Mouse (Mus musculus): ENCODE results near the gene Cd300ld5. TPM values are rescaled to one million over a fixed set of nuclear protein-coding genes. Genes with fewer than 3 reads are reported as not detected.
"Not testable (repeated sequence)": the region's sequence is repeated elsewhere in the genome, so short reads cannot be mapped to it uniquely, and the experiment has no call there.

Gene Cd300ld5
- polyA plus RNA-seq (2014; fragmentation: Nextera tagmentation; extraction: Ambion mirVana): not detected in 2 replicates

GRCm38 (mm10) chr11:115037669-115038068 is at the start of gene Cd300ld5:
Gene Cd300ld5 (minus strand): TSS chr11:115037769.
- not testable (repeated sequence) for H3K9ac ChIP-seq (replicated peaks; ENCODE audit: low read length); H3K36me3 ChIP-seq (ENCODE audit: control insufficient read depth, insufficient read depth, low read length); H3K27ac ChIP-seq (replicated peaks; ENCODE audit: low read depth, low read length); H3K9me3 ChIP-seq (ENCODE audit: control insufficient read depth, low read length); H3K4me1 ChIP-seq (ENCODE audit: control insufficient read depth, insufficient read depth, low read length); ATAC-seq (ENCODE audit: low FRiP score, low TSS enrichment); H3K4me2 ChIP-seq (ENCODE audit: low read length); H3K4me3 ChIP-seq (replicated peaks; ENCODE audit: low read depth, low read length); DNase-seq; H3K27me3 ChIP-seq (ENCODE audit: control insufficient read depth, insufficient read depth, low read length)
- no CpG with 5 or more reads among the region's 6 CpGs for WGBS

GRCm38 (mm10) chr11:115086213-115086612 is 48.6 kb upstream of the Cd300ld5 start:
- no peaks in the 10 kb centered on the region for H3K36me3 ChIP-seq (ENCODE audit: control insufficient read depth, insufficient read depth, low read length)
- no peak overlapping the region for H3K4me2 ChIP-seq (ENCODE audit: low read length)
- H3K9ac ChIP-seq (replicated peaks; ENCODE audit: low read length): no peak overlapping the region
- H3K4me1 ChIP-seq (ENCODE audit: control insufficient read depth, insufficient read depth, low read length): peaks cover 10% of the 10 kb centered on the region; the same call in 1 of the 2 replicates
- H3K27me3 ChIP-seq (ENCODE audit: control insufficient read depth, insufficient read depth, low read length): peaks cover 5% of the 10 kb centered on the region; the same call in 1 of the 2 replicates
- no peak for DNase-seq
- no peak for ATAC-seq (ENCODE audit: low FRiP score, low TSS enrichment)
- H3K4me3 ChIP-seq (replicated peaks; ENCODE audit: low read depth, low read length): no peak overlapping the region
- no peak overlapping the region for H3K27ac ChIP-seq (replicated peaks; ENCODE audit: low read depth, low read length)
- 75% methylated on average over 7 of the region's 7 CpGs for WGBS
- H3K9me3 ChIP-seq (ENCODE audit: control insufficient read depth, low read length): no peaks in the 10 kb centered on the region

- no peak overlapping the region for H3K27ac ChIP-seq (replicated peaks; ENCODE audit: low read depth, low read length)
- H3K4me3 ChIP-seq (replicated peaks; ENCODE audit: low read depth, low read length): no peak overlapping the region
- H3K27me3 ChIP-seq (ENCODE audit: control insufficient read depth, insufficient read depth, low read length): no peaks in the 10 kb centered on the region
- ATAC-seq (ENCODE audit: low FRiP score, low TSS enrichment) (no peak), DNase-seq (no peak)
- H3K4me2 ChIP-seq (ENCODE audit: low read length): no peak overlapping the region
- peaks cover 10% of the 10 kb centered on the region; the same call in 1 of the 2 replicates for H3K4me1 ChIP-seq (ENCODE audit: control insufficient read depth, insufficient read depth, low read length)
- H3K9ac ChIP-seq (replicated peaks; ENCODE audit: low read length): no peak overlapping the region
- H3K36me3 ChIP-seq (ENCODE audit: control insufficient read depth, insufficient read depth, low read length): no peaks in the 10 kb centered on the region
- no peaks in the 10 kb centered on the region for H3K9me3 ChIP-seq (ENCODE audit: control insufficient read depth, low read length)
- 37% methylated on average over 8 of the region's 8 CpGs for WGBS
These were observed 47.5 kb upstream of the Cd300ld5 start for GRCm38 (mm10) chr11:115085064-115085463.

GRCm38 (mm10) chr11:115084595-115084994 is 47.0 kb upstream of the Cd300ld5 start:
- ATAC-seq (ENCODE audit: low FRiP score, low TSS enrichment): no peak
- H3K9ac ChIP-seq (replicated peaks; ENCODE audit: low read length): no peak overlapping the region
- H3K4me3 ChIP-seq (replicated peaks; ENCODE audit: low read depth, low read length): no peak overlapping the region
- no peak overlapping the region for H3K27ac ChIP-seq (replicated peaks; ENCODE audit: low read depth, low read length)
- no peaks in the 10 kb centered on the region for H3K9me3 ChIP-seq (ENCODE audit: control insufficient read depth, low read length)
- H3K4me1 ChIP-seq (ENCODE audit: control insufficient read depth, insufficient read depth, low read length): peaks cover 10% of the 10 kb centered on the region; the same call in 1 of the 2 replicates
- H3K4me2 ChIP-seq (ENCODE audit: low read length): no peak overlapping the region
- DNase-seq: peak; percentile 26
- no peaks in the 10 kb centered on the region for H3K27me3 ChIP-seq (ENCODE audit: control insufficient read depth, insufficient read depth, low read length)
- H3K36me3 ChIP-seq (ENCODE audit: control insufficient read depth, insufficient read depth, low read length): no peaks in the 10 kb centered on the region
- 24% methylated on average over 12 of the region's 12 CpGs for WGBS

- Histone ChIP-seq H3K9ac (replicated peaks; ENCODE audit: low read length) (no peak overlapping the region), H3K9me3 (ENCODE audit: control insufficient read depth, low read length) (no peaks in the 10 kb centered on the region), H3K36me3 (ENCODE audit: control insufficient read depth, insufficient read depth, low read length) (no peaks in the 10 kb centered on the region), H3K27ac (replicated peaks; ENCODE audit: low read depth, low read length) (no peak overlapping the region), H3K27me3 (ENCODE audit: control insufficient read depth, insufficient read depth, low read length) (no peaks in the 10 kb centered on the region), H3K4me2 (ENCODE audit: low read length) (no peak overlapping the region), H3K4me1 (ENCODE audit: control insufficient read depth, insufficient read depth, low read length) (peaks cover 10% of the 10 kb centered on the region; the same call in 1 of the 2 replicates), H3K4me3 (replicated peaks; ENCODE audit: low read depth, low read length) (no peak overlapping the region)
- WGBS: 32% methylated on average over 18 of the region's 18 CpGs
- DNase-seq (peak; percentile 94), ATAC-seq (ENCODE audit: low FRiP score, low TSS enrichment) (peak; percentile 27; the same call in 1 of the 2 replicates)
These were observed 46.0 kb upstream of the Cd300ld5 start for GRCm38 (mm10) chr11:115083376-115084139.

GRCm38 (mm10) chr11:115082196-115082595 is 44.6 kb upstream of the Cd300ld5 start:
- no peaks in the 10 kb centered on the region for H3K36me3 ChIP-seq (ENCODE audit: control insufficient read depth, insufficient read depth, low read length)
- H3K27me3 ChIP-seq (ENCODE audit: control insufficient read depth, insufficient read depth, low read length): no peaks in the 10 kb centered on the region
- no peak overlapping the region for H3K4me2 ChIP-seq (ENCODE audit: low read length)
- no peaks in the 10 kb centered on the region for H3K9me3 ChIP-seq (ENCODE audit: control insufficient read depth, low read length)
- ATAC-seq (ENCODE audit: low FRiP score, low TSS enrichment): no peak
- DNase-seq: no peak
- H3K4me3 ChIP-seq (replicated peaks; ENCODE audit: low read depth, low read length): no peak overlapping the region
- WGBS: 80% methylated on average over 6 of the region's 6 CpGs
- no peak overlapping the region for H3K27ac ChIP-seq (replicated peaks; ENCODE audit: low read depth, low read length)
- no peak overlapping the region for H3K9ac ChIP-seq (replicated peaks; ENCODE audit: low read length)
- H3K4me1 ChIP-seq (ENCODE audit: control insufficient read depth, insufficient read depth, low read length): peaks cover 10% of the 10 kb centered on the region; the same call in 1 of the 2 replicates

GRCm38 (mm10) chr11:115081373-115081772 is 43.8 kb upstream of the Cd300ld5 start:
- Histone ChIP-seq H3K27ac (replicated peaks; ENCODE audit: low read depth, low read length) (no peak overlapping the region), H3K4me1 (ENCODE audit: control insufficient read depth, insufficient read depth, low read length) (peaks cover 10% of the 10 kb centered on the region; the same call in 1 of the 2 replicates), H3K4me3 (replicated peaks; ENCODE audit: low read depth, low read length) (no peak overlapping the region), H3K9ac (replicated peaks; ENCODE audit: low read length) (no peak overlapping the region), H3K36me3 (ENCODE audit: control insufficient read depth, insufficient read depth, low read length) (no peaks in the 10 kb centered on the region), H3K4me2 (ENCODE audit: low read length) (no peak overlapping the region), H3K27me3 (ENCODE audit: control insufficient read depth, insufficient read depth, low read length) (no peaks in the 10 kb centered on the region), H3K9me3 (ENCODE audit: control insufficient read depth, low read length) (no peaks in the 10 kb centered on the region)
- no peak for ATAC-seq (ENCODE audit: low FRiP score, low TSS enrichment)
- 65% methylated on average over 3 of the region's 3 CpGs for WGBS
- no peak for DNase-seq

- 38% methylated on average over 13 of the region's 13 CpGs for WGBS
- Histone ChIP-seq H3K9ac (replicated peaks; ENCODE audit: low read length) (no peak overlapping the region), H3K4me2 (ENCODE audit: low read length) (no peak overlapping the region), H3K27me3 (ENCODE audit: control insufficient read depth, insufficient read depth, low read length) (no peaks in the 10 kb centered on the region), H3K4me1 (ENCODE audit: control insufficient read depth, insufficient read depth, low read length) (peaks cover 10% of the 10 kb centered on the region; the same call in 1 of the 2 replicates), H3K36me3 (ENCODE audit: control insufficient read depth, insufficient read depth, low read length) (no peaks in the 10 kb centered on the region), H3K4me3 (replicated peaks; ENCODE audit: low read depth, low read length) (no peak overlapping the region), H3K9me3 (ENCODE audit: control insufficient read depth, low read length) (no peaks in the 10 kb centered on the region), H3K27ac (replicated peaks; ENCODE audit: low read depth, low read length) (no peak overlapping the region)
- no peak for ATAC-seq (ENCODE audit: low FRiP score, low TSS enrichment)
- DNase-seq: peak; percentile 84
These were observed 43.3 kb upstream of the Cd300ld5 start for GRCm38 (mm10) chr11:115080886-115081285.

GRCm38 (mm10) chr11:115078680-115079079 is 41.1 kb upstream of the Cd300ld5 start:
- H3K9ac ChIP-seq (replicated peaks; ENCODE audit: low read length): no peak overlapping the region
- 86% methylated on average over 5 of the region's 5 CpGs for WGBS
- H3K4me2 ChIP-seq (ENCODE audit: low read length): no peak overlapping the region
- H3K9me3 ChIP-seq (ENCODE audit: control insufficient read depth, low read length): no peaks in the 10 kb centered on the region
- no peak overlapping the region for H3K27ac ChIP-seq (replicated peaks; ENCODE audit: low read depth, low read length)
- no peaks in the 10 kb centered on the region for H3K36me3 ChIP-seq (ENCODE audit: control insufficient read depth, insufficient read depth, low read length)
- H3K4me1 ChIP-seq (ENCODE audit: control insufficient read depth, insufficient read depth, low read length): 0 out of 2 replicates have a peak, but pooled peaks cover under 1% of the 10 kb centered on the region
- H3K27me3 ChIP-seq (ENCODE audit: control insufficient read depth, insufficient read depth, low read length): no peaks in the 10 kb centered on the region
- DNase-seq (no peak), ATAC-seq (ENCODE audit: low FRiP score, low TSS enrichment) (no peak)
- H3K4me3 ChIP-seq (replicated peaks; ENCODE audit: low read depth, low read length): no peak overlapping the region
